Mouse (Mus musculus) midbrain, embryonic 12.5 days (tissue): ENCODE measurements at regions not wholly inside any gene's neighbourhood (a gene's known extent, or its start where the extent isn't known, plus 50 kb on each side); places are given as distances from the start of the nearest gene placed in this dataset.

ENCODE experiments used
- ATAC-seq: fragments of 200-750 bp; cut with Nextera tagmentation; 2 replicates; pipeline ENCODE4 v1.8.0; 2017; ENCODE audit warnings: low read depth, moderate TSS enrichment, moderate library complexity; ENCODE audit not compliant: low FRiP score
- H3K27ac ChIP-seq: fragments of 300-500 bp; sonication (generic); replicated peaks from 2 replicates; pipeline ENCODE4 v1.5.1; 2016; ENCODE audit warnings: mild to moderate bottlenecking
- H3K27me3 ChIP-seq: fragments of 300-500 bp; sonication (generic); 2 replicates; pipeline ENCODE4 v1.6.1; 2016; ENCODE audit warnings: mild to moderate bottlenecking
- H3K36me3 ChIP-seq: fragments of 300-500 bp; sonication (generic); 2 replicates; pipeline ENCODE4 v1.6.1; 2016
- H3K4me1 ChIP-seq: fragments of 300-500 bp; sonication (generic); 2 replicates; pipeline ENCODE4 v1.6.1; 2016
- H3K4me2 ChIP-seq: fragments of 300-500 bp; sonication (generic); replicated peaks from 2 replicates; pipeline ENCODE4 v1.6.1; 2016; ENCODE audit warnings: mild to moderate bottlenecking, moderate library complexity
- H3K4me3 ChIP-seq: fragments of 300-500 bp; sonication (generic); 2 replicates; pipeline ENCODE4 v1.5.1; 2016; ENCODE audit warnings: mild to moderate bottlenecking
- H3K9ac ChIP-seq: fragments of 300-500 bp; sonication (generic); replicated peaks from 2 replicates; pipeline ENCODE4 v1.6.1; 2016; ENCODE audit warnings: mild to moderate bottlenecking, moderate library complexity
- H3K9me3 ChIP-seq: fragments of 300-500 bp; sonication (generic); 2 replicates; pipeline ENCODE4 v1.6.1; 2016; ENCODE audit warnings: mild to moderate bottlenecking
- WGBS: fragments of 180-500 bp; shearing (Covaris S2); methylation state at CpG from one replicate; pipeline ENCODE4 v1.1.7; 2016; 5-methylcytosine and 5-hydroxymethylcytosine counted together

- Histone ChIP-seq H3K9ac (no peak overlapping the region), H3K9me3 (no peaks in the 10 kb centered on the region), H3K36me3 (no peaks in the 10 kb centered on the region), H3K4me3 (no peak overlapping the region), H3K27ac (no peak overlapping the region), H3K4me2 (no peak overlapping the region), H3K4me1 (no peaks in the 10 kb centered on the region), H3K27me3 (no peaks in the 10 kb centered on the region)
- WGBS, result 82% methylated on average over 4 of the region's 4 CpGs
- no peak for ATAC-seq
These were observed 381.9 kb upstream of the Kcnd2 start for GRCm38 (mm10) chr6:20833401-20833800.

GRCm38 (mm10) chr6:20840149-20840548 lies 375.2 kb upstream of the Kcnd2 start:
- no peak overlapping the region for H3K4me3 ChIP-seq
- H3K27me3 ChIP-seq, result no peaks in the 10 kb centered on the region
- ATAC-seq, result 0 out of 2 replicates have a peak, but pooled peaks have one; percentile 30
- H3K4me2 ChIP-seq, result no peak overlapping the region
- 57% methylated on average over 3 of the region's 3 CpGs for WGBS
- H3K27ac ChIP-seq, result no peak overlapping the region
- no peaks in the 10 kb centered on the region for H3K4me1 ChIP-seq
- H3K9me3 ChIP-seq, result no peaks in the 10 kb centered on the region
- H3K36me3 ChIP-seq, result no peaks in the 10 kb centered on the region
- H3K9ac ChIP-seq, result no peak overlapping the region
